Mouse (Mus musculus) bone marrow macrophage, adult 2 months (primary cell): ENCODE measurements around the gene Syt16. TPM values are rescaled to one million over a fixed set of nuclear protein-coding genes. Genes with fewer than 3 reads are reported as not detected.
A peak's percentile ranks its signal among the peaks of the same experiment; 100 is the strongest.

Experiments
- H3K27ac ChIP-seq: 2 replicates; pipeline ENCODE4 v1.5.1; 2012; ENCODE audit warnings: low read depth, low read length; ENCODE audit not compliant: insufficient read depth
- H3K4me1 ChIP-seq: 2 replicates; pipeline ENCODE4 v1.6.1; 2012; ENCODE audit warnings: low read length; ENCODE audit not compliant: control insufficient read depth, insufficient read depth
- H3K4me3 ChIP-seq: 2 replicates; pipeline ENCODE4 v1.5.1; 2012; ENCODE audit warnings: mild to moderate bottlenecking, low read length, moderate library complexity; ENCODE audit not compliant: insufficient read depth
- CTCF ChIP-seq: IDR thresholded peaks from 2 replicates; pipeline ENCODE4 v1.5.1; 2012; ENCODE audit warnings: low read depth, mild to moderate bottlenecking, low read length, moderate library complexity
- POLR2A ChIP-seq: IDR thresholded peaks from 2 replicates; pipeline ENCODE4 v1.6.1; 2012; ENCODE audit warnings: mild to moderate bottlenecking, low read depth, low read length, borderline replicate concordance
- polyA plus RNA-seq: library from polyadenylated mRNA; stranded (reverse); fragments of >200 nt; gene quantifications from 2 replicates; pipeline ENCODE4 v1.2.4, GENCODE M21; 2012; ENCODE audit not compliant: missing spikeins, insufficient read depth, insufficient read length

The Syt16 gene
- polyA plus RNA-seq: not detected in 2 replicates

DNA sequence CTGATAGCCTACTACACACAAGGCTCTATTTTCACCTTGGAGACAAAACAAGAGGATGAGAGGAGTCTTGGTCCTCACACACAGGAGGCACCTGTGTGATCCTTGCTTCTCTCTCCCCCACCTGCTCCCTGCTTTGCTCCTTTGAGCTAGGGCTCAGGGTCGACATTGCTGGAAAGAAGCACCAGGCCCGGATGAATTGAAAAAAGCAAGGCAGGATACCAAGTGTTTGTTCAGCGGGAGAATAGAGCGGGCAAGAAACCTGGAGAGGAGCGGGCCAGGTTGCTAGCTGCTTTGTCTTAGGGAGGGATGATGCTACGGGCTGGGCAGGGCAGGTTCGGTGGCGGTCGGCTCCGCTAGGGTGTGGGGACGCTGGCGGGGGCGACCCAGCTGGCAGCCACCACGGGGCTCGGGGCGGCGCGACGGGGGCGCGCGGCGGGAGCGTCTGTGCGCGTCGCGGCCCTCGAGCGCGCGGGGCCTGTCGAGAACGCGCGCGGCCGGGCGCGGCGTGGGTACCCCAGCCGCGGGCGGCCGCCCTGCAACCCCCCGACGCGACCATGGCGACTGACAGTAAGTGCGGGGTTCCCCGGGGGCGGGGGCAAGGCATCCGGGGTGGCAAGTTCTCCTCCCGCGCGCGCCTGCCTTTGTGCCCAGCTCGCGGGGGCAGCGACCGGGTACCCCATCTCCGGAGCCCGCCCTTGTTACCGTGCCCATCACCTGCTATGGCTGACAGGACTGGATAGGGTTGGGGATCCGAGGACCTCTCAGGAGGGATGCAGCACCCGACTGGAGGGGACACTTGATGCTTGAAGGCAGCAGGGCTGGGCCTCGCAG lies at the start of gene Syt16:
Syt16 (plus strand) TSS at position 365 of the 831 bp plus-strand sequence.
- Histone ChIP-seq H3K27ac (no peak within 1 kb of the TSS), H3K4me3 (peak within 1 kb of the TSS; percentile 38), H3K4me1 (no peaks in the 10 kb centered on the region)
- no peak for TF ChIP-seq POLR2A
- no peak for TF ChIP-seq CTCF

DNA sequence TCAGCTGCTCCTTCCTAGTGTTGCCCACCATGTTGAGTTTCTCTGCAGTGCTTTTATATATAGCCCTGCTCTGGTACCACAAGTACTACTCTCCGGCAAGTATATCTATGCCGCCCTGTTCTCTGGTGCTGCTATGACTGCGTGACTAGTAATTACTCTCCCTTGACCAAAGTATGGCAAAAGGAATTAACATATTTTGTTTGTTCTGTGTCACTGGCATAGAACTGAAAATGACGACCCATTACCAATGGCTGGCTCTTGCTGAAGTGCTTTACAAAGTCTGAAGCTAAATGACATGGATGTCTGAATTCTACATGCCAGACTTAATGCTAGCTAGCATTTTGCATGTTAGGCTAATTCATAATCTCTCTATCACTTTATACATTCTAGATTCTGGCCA lies 49.0 kb upstream of the Syt16 start:
- H3K27ac ChIP-seq: no peak overlapping the region
- peaks cover 3% of the 10 kb centered on the region for H3K4me1 ChIP-seq
- no peak overlapping the region for H3K4me3 ChIP-seq
- TF ChIP-seq POLR2A (no peak), CTCF (no peak)

DNA sequence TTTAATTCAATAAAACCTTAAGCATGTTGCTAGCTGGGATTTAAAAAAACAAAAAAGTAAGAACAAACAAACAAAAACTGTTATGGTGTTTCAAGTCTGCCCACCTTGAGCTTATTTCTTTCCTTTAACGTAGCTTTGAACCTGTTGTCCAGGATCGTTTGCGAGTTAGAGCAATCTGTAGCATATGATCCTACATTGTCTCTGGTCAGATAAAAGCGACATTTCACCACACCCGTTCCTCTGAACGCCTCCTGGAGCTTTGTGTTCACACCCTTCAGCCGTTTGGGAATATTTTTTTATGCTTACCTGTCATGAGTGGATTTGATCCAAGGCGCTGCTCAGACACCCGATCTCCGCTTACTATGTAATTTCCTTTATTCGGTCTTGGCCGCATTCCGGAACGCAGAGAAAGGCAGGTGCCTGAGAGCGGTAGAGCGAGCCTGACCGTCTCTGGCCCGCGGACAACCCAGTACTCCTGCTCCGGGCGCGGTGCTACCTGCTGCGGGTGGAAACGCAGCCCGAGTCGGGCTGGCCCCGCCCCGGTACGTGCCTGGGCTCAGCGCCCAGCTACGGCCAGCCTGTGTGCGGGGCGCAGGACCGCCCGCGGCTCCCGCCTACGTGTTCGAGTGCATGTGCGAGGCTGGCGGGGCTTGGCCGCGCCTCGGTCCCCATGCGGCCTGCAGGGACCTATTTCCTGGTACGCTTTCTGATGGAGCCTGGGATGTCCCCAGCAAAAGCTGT lies 48.0 kb upstream of the Syt16 start:
- no peak for TF ChIP-seq POLR2A
- TF ChIP-seq CTCF: no peak
- Histone ChIP-seq H3K4me1 (peaks cover 4% of the 10 kb centered on the region), H3K27ac (no peak overlapping the region), H3K4me3 (no peak overlapping the region)

DNA sequence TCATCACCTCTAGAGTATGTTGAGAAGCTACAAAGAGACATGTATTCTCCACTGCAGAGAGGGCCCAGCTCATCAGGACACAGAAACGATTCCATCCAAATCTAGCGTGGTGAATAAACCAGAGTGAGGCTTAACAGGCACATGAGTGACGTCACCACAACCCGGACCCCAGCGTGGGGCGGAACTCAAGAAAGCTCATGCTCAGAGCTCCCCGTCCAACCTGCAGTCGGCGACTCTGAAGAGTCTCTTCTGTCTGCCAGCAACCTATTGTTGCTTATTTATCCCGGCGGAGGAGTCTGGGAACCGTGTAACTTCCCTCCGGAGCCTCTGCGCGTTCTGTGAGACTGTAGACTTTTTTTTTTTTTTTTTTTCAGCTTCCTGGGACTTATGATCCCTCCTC lies 44.6 kb upstream of the Syt16 start:
- TF ChIP-seq POLR2A (no peak), CTCF (no peak)
- Histone ChIP-seq H3K27ac (no peak overlapping the region), H3K4me1 (peaks cover 11% of the 10 kb centered on the region), H3K4me3 (no peak overlapping the region)

DNA sequence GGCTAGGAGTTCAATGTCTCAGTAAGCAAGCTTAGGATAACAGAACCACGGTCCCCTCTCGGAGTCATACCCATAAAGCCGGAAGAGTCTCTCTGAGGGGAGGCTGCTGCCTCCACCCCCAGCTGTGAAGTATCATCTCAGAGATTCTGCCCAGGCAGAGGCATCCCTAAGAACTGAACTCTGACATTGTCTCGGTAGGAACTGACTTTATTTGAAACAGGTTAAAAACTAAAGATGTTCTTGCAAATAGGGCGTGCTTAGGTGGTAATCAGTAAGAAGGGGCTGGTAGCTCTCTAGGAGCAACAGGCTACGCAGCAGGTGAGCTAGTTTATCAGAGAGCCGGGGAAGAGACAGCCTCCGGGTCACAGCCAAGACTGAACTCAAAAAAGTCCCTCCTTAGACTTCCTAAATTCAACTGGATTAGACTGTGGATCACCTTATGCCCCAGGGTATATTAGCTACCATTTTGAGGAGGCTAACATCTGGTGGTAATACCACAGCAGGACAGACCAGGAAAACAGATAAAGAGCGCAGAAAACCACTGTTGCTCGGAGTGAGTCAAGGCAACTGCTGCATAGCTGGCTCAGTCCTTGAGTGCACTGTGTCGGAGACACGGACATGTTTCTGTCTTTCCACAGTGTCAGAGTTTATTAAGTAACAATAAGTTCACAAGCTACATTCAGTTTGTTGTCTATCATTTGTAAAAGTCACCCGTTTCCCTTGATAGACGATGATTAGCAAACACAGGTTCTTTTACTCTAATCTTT lies 43.9 kb upstream of the Syt16 start:
- H3K4me3 ChIP-seq: no peak overlapping the region
- no peak overlapping the region for H3K27ac ChIP-seq
- TF ChIP-seq CTCF (no peak), POLR2A (no peak)
- H3K4me1 ChIP-seq: peaks cover 11% of the 10 kb centered on the region

DNA sequence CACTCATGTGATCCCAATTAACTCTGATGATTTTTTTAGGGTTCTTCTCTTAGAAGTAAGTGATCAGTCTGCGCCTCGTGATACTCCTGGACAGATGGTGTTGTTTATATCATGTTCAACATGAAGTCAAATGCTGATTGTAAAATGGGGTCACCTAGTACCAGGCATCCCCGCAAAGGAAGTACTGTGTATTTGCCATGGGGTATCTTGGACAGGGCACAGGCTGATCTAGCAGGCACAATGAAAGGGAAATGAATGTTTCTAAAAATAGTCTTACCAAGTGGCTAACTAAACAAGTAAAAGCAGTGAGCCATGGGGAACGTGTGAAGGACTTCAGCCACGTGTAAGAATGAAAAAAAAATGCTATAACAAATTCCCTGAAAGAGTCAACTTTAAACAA lies 42.7 kb upstream of the Syt16 start:
- no peak overlapping the region for H3K27ac ChIP-seq
- peaks cover 11% of the 10 kb centered on the region for H3K4me1 ChIP-seq
- no peak for TF ChIP-seq CTCF
- TF ChIP-seq POLR2A: no peak
- H3K4me3 ChIP-seq: no peak overlapping the region

DNA sequence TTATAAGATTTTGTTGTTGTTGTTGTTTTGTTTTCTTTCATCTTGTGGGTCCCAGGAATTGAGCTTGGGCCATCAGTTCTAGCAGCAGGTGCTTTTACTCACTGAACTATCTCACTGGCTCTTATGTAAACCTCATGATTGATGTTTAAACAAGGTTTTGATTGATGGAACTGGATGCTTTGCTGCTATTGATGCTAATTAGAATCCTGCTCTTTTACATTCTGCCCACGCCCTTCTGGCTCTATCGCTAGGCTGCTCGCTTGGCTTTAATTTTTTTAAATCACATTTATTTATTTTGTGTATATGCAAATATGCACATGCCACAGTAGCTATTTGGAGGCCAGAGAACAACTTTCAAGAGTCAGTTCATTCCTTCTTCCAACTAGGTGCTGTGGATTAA lies 39.8 kb upstream of the Syt16 start:
- Histone ChIP-seq H3K4me3 (no peak overlapping the region), H3K4me1 (peaks cover 11% of the 10 kb centered on the region), H3K27ac (no peak overlapping the region)
- TF ChIP-seq POLR2A: no peak
- TF ChIP-seq CTCF: no peak

DNA sequence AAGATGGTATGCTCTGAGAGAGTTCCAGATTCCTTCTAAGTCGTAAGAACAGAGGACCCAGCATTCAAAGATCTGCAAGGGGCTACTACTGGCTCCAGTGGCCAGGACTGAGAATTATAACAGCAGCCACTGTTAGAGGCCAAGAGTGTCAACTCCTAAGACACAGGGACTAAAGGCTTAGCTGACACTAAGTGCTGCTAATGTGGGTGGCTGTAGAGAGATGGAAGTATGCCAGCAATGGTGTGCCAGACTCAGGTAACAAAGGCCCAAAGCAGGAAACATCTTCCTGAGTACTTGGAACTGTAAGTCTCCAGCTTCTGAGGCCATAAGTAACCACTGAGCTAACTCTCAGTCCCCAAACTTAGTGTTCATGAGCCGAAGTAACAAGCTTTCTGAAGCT lies 38.6 kb upstream of the Syt16 start:
- Histone ChIP-seq H3K4me3 (no peak overlapping the region), H3K27ac (no peak overlapping the region), H3K4me1 (peaks cover 16% of the 10 kb centered on the region)
- no peak for TF ChIP-seq CTCF
- no peak for TF ChIP-seq POLR2A
